Mouse (Mus musculus) small intestine, adult 2 months (tissue): ENCODE measurements around the gene Pik3r5.

Source experiments
- CTCF ChIP-seq: fragments of 200-500 bp; IDR thresholded peaks from 2 replicates; pipeline ENCODE4 v1.5.1; 2012; ENCODE audit warnings: low read depth, mild to moderate bottlenecking, control low read depth, inconsistent platforms, low read length, moderate library complexity, mixed read lengths; ENCODE audit not compliant: insufficient replicate concordance, insufficient read length; ENCODE audit errors: extremely low read depth
- POLR2A ChIP-seq: fragments of 200-500 bp; IDR thresholded peaks from 2 replicates; pipeline ENCODE4 v1.6.1; 2012; ENCODE audit warnings: low read depth, mild to moderate bottlenecking, control low read depth, inconsistent platforms, low read length, moderate library complexity

DNA sequence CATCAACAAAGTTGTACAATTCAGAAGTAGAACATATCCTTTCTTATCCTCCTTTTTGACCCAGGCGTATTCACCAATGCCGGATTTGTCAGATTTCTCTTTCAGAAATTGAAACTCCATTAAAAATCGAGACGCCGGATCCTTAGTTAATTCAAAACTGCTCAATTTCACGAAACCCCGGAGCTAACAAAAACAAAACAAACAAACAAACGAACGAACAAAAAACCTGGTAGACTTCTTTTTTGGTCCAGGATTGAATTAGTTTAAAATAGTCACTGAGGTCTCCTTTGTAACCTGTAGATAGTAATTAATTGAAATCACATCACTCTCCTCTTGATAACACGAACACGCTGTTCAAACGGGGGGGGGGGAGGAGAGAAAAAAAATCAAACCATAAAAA lies 47.8 kb upstream of the Pik3r5 start:
- no peak for TF ChIP-seq CTCF
- no peak for TF ChIP-seq POLR2A
